Mouse (Mus musculus): ENCODE measurements at regions not wholly inside any gene's neighbourhood (a gene's known extent, or its start where the extent isn't known, plus 50 kb on each side); places are given as distances from the start of the nearest gene placed in this dataset.

DNA sequence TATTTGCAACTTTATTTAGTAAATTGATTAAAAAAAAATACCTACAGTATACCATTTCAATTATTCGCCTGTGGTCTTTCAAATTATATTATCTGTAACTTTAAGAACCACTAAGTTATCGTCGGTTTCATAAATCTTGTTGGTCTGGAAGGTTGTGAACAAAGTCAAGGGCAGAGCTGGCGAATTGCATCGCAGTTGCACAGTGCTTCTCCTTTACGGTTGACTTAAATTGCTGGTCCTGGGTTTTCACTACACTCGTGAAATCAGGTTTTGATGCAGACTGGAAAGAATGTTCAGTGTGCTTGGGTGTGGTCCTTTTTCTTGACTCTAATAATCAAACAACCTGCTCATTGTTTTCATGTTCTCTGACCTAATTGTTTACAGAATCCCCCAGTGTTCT, 198.6 kb upstream of the Vegfc start:
- WGBS, result 76% methylated on average over 7 of the region's 7 CpGs
- Histone ChIP-seq H3K4me2 (no peak overlapping the region), H3K4me3 (no peak overlapping the region), H3K4me1 (no peaks in the 10 kb centered on the region), H3K9me3 (no peaks in the 10 kb centered on the region), H3K27me3 (replicated peaks) (no peaks in the 10 kb centered on the region), H3K36me3 (no peaks in the 10 kb centered on the region), H3K9ac (no peak overlapping the region), H3K27ac (replicated peaks) (no peak overlapping the region)
- no peak for ATAC-seq (ENCODE audit: extremely low read depth, insufficient number of reproducible peaks, low FRiP score, low TSS enrichment)

DNA sequence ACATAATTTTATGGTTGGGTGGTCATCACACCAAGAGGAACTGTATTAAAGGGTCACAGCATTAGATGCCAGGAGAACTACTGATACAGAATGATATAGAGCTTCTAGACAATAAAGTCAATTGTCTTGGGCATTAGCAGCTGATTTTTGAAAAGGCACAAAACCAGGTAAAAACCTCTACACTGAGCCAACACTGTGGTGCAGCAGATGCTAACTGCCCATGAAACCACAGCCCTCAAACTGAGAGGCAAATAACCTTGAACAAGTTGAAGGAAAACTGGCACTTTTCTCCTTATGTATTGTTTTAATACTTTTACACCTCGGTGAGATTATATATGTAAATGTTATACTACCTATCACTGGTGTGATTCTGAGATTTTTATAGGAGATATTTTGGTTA, 195.9 kb upstream of the Vegfc start:
- no peak overlapping the region for H3K4me3 ChIP-seq
- no peaks in the 10 kb centered on the region for H3K4me1 ChIP-seq
- H3K27ac ChIP-seq (replicated peaks), result no peak overlapping the region
- H3K27me3 ChIP-seq (replicated peaks), result no peaks in the 10 kb centered on the region
- H3K9me3 ChIP-seq, result no peaks in the 10 kb centered on the region
- ATAC-seq (ENCODE audit: extremely low read depth, insufficient number of reproducible peaks, low FRiP score, low TSS enrichment), result no peak
- H3K4me2 ChIP-seq, result no peak overlapping the region
- H3K36me3 ChIP-seq, result no peaks in the 10 kb centered on the region
- 75% methylated on average over 1 of the region's 1 CpGs for WGBS
- H3K9ac ChIP-seq, result no peak overlapping the region

DNA sequence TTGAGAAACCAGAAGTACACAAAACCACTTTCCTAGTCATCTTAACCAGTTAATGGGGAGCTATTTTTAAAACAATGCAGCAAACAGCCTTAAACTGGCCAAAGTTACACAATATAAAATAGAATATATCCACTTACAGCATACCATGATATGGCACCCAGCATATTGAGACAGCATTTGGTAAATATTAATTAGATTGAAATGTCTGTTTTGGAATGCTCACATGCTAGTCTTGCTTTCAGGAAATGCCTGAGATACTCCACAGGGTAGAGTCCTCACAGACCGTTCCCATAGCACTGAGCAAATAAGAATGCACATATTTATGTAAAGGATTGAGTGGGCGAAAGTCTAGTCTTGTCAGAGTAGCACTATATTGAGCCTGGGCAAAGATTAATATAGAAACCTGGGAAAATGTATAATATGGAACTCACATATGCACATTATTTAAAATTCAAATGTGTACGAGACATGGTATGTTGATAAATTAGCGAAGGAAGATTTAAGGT, 185.1 kb upstream of the Vegfc start:
- no peak overlapping the region for H3K4me2 ChIP-seq
- no peaks in the 10 kb centered on the region for H3K9me3 ChIP-seq
- H3K4me3 ChIP-seq, result no peak overlapping the region
- H3K27me3 ChIP-seq (replicated peaks), result no peaks in the 10 kb centered on the region
- ATAC-seq (ENCODE audit: extremely low read depth, insufficient number of reproducible peaks, low FRiP score, low TSS enrichment), result no peak
- H3K4me1 ChIP-seq, result 0 out of 2 replicates have a peak, but pooled peaks cover 3% of the 10 kb centered on the region
- no peak overlapping the region for H3K9ac ChIP-seq
- H3K36me3 ChIP-seq, result no peaks in the 10 kb centered on the region
- 66% methylated on average over 4 of the region's 4 CpGs for WGBS
- no peak overlapping the region for H3K27ac ChIP-seq (replicated peaks)

DNA sequence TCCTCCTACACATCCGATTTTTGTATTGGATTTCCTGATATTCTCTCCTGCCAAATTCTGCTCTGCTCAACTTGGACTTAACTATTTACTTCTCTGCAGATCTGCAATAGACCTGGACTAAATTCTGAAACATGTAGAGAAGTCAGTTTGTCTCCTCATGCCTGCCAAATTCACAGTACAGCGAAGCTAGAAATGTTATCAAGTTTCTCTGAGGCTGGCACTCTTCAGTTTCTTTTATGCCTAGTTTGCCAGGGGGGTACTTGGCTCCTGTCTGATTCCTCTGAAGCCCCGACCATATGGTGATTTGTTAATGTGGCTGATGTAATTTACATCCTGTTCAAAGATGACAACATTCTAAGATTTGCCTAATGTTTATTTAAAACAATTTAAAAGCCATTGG, 184.6 kb upstream of the Vegfc start:
- no peak for ATAC-seq (ENCODE audit: extremely low read depth, insufficient number of reproducible peaks, low FRiP score, low TSS enrichment)
- WGBS, result 44% methylated on average over 3 of the region's 3 CpGs

DNA sequence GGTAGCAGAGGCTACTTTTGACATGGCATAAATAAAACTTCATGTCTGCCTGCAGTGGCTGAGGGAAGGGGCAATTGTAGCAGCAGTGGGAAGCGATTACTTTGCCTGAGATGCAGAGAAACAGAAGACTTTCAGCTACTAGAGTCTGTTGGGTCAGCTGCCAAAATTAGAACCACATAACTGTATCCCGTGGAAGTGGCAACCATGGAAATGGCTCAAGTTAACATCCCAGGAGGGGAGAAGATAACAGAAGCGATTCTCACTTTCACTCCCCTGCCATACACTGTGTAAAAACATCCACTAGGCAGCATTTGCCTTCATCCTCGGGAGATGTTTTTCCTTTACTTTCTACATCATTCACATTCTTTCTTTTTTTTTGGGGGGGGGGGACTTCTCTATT, 155.1 kb upstream of the Vegfc start:
- 28% methylated on average over 4 of the region's 4 CpGs for WGBS
- Histone ChIP-seq H3K9ac (no peak overlapping the region), H3K4me3 (no peak overlapping the region), H3K9me3 (peaks cover 14% of the 10 kb centered on the region), H3K27me3 (replicated peaks) (no peaks in the 10 kb centered on the region), H3K4me1 (0 out of 2 replicates have a peak, but pooled peaks cover 5% of the 10 kb centered on the region), H3K36me3 (no peaks in the 10 kb centered on the region), H3K4me2 (no peak overlapping the region), H3K27ac (replicated peaks) (no peak overlapping the region)
- ATAC-seq (ENCODE audit: extremely low read depth, insufficient number of reproducible peaks, low FRiP score, low TSS enrichment), result no peak

More for the DNA sequence above, 184.6 kb upstream of the Vegfc start:
- Histone ChIP-seq H3K36me3 (no peaks in the 10 kb centered on the region), H3K4me3 (no peak overlapping the region), H3K9ac (no peak overlapping the region), H3K4me2 (no peak overlapping the region), H3K27ac (replicated peaks) (no peak overlapping the region), H3K27me3 (replicated peaks) (no peaks in the 10 kb centered on the region), H3K4me1 (0 out of 2 replicates have a peak, but pooled peaks cover 3% of the 10 kb centered on the region), H3K9me3 (no peaks in the 10 kb centered on the region)

DNA sequence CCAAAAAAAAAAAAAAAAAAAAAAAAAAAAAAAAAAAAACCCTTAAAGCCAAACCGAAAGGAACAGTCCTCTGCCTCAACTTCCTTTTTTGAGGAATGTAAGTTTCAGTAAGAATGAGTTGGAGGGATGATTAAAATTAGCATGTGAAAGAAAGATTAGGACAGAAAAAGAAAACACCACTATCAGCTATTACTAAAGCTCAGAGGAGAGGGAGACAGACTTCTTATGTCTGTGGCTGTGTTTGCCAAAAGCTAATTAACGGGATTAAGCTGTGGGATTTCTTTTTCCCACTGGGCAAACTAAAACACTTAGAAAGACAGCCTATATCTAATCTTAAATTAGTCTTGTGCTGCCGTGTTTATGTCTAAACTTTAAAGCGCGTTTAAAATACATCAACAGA, 146.7 kb upstream of the Vegfc start:
- WGBS, result 23% methylated on average over 5 of the region's 5 CpGs
- no peak overlapping the region for H3K4me2 ChIP-seq
- no peaks in the 10 kb centered on the region for H3K9me3 ChIP-seq
- ATAC-seq (ENCODE audit: extremely low read depth, insufficient number of reproducible peaks, low FRiP score, low TSS enrichment), result no peak
- H3K27me3 ChIP-seq (replicated peaks), result no peaks in the 10 kb centered on the region
- H3K9ac ChIP-seq, result no peak overlapping the region
- no peak overlapping the region for H3K4me3 ChIP-seq
- H3K36me3 ChIP-seq, result no peaks in the 10 kb centered on the region
- no peaks in the 10 kb centered on the region for H3K4me1 ChIP-seq
- H3K27ac ChIP-seq (replicated peaks), result no peak overlapping the region

DNA sequence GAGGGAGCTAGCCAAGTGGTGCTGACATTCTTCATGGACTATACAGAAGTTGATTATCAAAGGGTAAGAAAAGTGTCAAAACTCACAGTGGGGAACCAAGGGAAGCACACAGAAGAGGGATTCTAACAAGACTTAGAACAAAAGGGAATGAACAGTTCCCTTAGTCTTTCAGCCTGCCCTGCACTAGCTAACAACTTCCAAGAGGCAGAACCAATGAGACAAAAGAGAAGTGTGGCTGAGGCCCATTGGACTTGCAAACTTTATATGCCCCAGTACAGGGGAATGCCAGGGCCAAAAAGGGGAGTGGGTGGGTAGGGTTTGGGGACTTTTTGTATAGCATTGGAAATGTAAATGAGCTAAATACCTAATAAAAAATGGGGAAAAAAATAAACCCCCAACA, 139.0 kb upstream of the Vegfc start:
- H3K27me3 ChIP-seq (replicated peaks), result no peaks in the 10 kb centered on the region
- H3K27ac ChIP-seq (replicated peaks), result no peak overlapping the region
- H3K9me3 ChIP-seq, result no peaks in the 10 kb centered on the region
- no peak overlapping the region for H3K4me2 ChIP-seq
- ATAC-seq (ENCODE audit: extremely low read depth, insufficient number of reproducible peaks, low FRiP score, low TSS enrichment), result no peak
- no peak overlapping the region for H3K4me3 ChIP-seq
- H3K4me1 ChIP-seq, result no peaks in the 10 kb centered on the region
- no peaks in the 10 kb centered on the region for H3K36me3 ChIP-seq
- no peak overlapping the region for H3K9ac ChIP-seq

DNA sequence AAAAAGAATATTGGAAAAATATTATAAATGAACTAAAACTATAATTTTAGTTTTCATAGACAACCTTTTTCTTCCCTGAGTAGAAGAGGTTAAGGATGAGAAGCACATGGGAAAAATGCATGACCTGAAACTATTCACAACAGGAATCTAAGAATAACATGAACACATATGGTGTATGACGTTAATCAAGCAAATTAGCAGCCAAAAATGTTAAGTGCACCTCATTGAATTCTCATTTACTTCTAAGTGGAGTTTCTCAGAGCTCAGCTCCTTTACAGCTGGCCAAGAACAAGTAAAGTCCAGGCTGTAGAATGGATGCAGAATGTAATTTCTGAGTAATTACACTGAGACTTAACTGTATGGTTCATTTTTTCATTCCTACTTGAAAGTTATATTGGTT, 137.9 kb upstream of the Vegfc start:
- Histone ChIP-seq H3K4me3 (no peak overlapping the region), H3K27me3 (replicated peaks) (no peaks in the 10 kb centered on the region), H3K4me1 (no peaks in the 10 kb centered on the region), H3K27ac (replicated peaks) (no peak overlapping the region), H3K9me3 (no peaks in the 10 kb centered on the region), H3K36me3 (no peaks in the 10 kb centered on the region), H3K4me2 (no peak overlapping the region), H3K9ac (no peak overlapping the region)
- no peak for ATAC-seq (ENCODE audit: extremely low read depth, insufficient number of reproducible peaks, low FRiP score, low TSS enrichment)
- WGBS, result 32% methylated on average over 1 of the region's 1 CpGs

DNA sequence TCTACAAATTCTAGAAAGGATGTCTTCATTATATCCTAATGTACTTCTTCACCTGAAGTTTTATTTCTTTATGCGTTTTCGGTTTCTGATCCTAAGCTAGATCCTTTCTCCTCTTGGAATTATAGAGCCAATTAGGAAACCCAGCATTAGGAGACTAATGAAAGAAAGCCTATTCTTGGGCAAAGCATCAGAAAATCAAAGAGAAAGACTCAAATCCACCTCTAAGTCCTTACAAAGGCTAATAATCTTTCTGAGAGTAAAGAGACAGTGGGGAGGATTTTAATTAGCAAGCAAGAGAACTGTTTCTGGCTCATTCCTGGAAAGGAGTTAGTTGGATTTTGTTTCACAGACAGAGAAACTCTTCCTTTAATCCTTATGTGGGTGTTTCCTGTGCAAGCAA, 136.3 kb upstream of the Vegfc start:
- Histone ChIP-seq H3K9ac (no peak overlapping the region), H3K27me3 (replicated peaks) (no peaks in the 10 kb centered on the region), H3K4me3 (no peak overlapping the region), H3K4me2 (no peak overlapping the region), H3K9me3 (no peaks in the 10 kb centered on the region), H3K4me1 (no peaks in the 10 kb centered on the region), H3K36me3 (no peaks in the 10 kb centered on the region), H3K27ac (replicated peaks) (no peak overlapping the region)
- WGBS, result 90% methylated on average over 2 of the region's 2 CpGs
- no peak for ATAC-seq (ENCODE audit: extremely low read depth, insufficient number of reproducible peaks, low FRiP score, low TSS enrichment)

DNA sequence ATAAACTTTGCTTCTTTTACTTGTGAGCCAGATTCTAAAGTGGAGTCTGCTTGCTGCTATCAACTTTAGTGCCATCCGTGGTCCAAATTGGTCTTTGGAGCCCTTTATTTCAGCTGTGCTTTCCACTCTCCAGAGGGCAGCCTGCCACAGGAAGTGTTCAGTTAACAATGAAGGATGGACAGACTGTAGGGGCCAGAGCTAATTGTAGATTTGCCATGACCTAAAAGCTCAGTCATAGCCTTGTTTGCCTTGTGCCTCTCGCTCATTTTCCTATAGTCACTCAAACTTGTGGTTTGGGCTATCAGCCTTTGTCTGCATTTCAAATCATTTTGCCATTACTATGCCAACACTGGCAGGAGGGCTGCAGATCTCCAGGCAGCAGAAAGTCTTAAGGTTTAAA, 131.8 kb upstream of the Vegfc start:
- H3K4me1 ChIP-seq, result no peaks in the 10 kb centered on the region
- H3K36me3 ChIP-seq, result no peaks in the 10 kb centered on the region
- H3K27ac ChIP-seq (replicated peaks), result no peak overlapping the region
- H3K27me3 ChIP-seq (replicated peaks), result no peaks in the 10 kb centered on the region
- no peak overlapping the region for H3K4me2 ChIP-seq
- ATAC-seq (ENCODE audit: extremely low read depth, insufficient number of reproducible peaks, low FRiP score, low TSS enrichment), result no peak
- WGBS, result 60% methylated on average over 2 of the region's 2 CpGs
- no peaks in the 10 kb centered on the region for H3K9me3 ChIP-seq
- no peak overlapping the region for H3K4me3 ChIP-seq
- no peak overlapping the region for H3K9ac ChIP-seq

DNA sequence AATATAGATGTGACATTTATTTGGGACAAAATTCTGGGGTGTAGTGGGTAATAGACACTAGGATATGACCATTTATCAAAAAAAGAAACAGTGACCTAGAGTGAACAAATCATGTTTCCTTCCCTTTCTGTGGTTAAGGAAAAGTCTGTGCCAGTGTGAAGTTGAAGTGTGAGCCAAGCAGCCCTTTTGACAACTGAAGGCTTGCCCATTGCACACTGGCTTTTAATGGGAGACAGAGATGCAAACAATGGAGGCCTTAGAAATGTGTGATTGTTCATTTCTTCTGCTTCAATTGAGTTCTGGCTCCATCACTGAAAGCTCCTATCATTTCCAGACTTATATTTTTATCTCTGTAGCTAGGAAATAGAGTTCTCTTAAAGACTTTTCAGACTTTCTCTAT, 130.0 kb upstream of the Vegfc start:
- Histone ChIP-seq H3K36me3 (no peaks in the 10 kb centered on the region), H3K27ac (replicated peaks) (no peak overlapping the region), H3K9me3 (no peaks in the 10 kb centered on the region), H3K9ac (no peak overlapping the region), H3K4me1 (no peaks in the 10 kb centered on the region), H3K27me3 (replicated peaks) (no peaks in the 10 kb centered on the region), H3K4me3 (no peak overlapping the region), H3K4me2 (no peak overlapping the region)
- ATAC-seq (ENCODE audit: extremely low read depth, insufficient number of reproducible peaks, low FRiP score, low TSS enrichment), result no peak

DNA sequence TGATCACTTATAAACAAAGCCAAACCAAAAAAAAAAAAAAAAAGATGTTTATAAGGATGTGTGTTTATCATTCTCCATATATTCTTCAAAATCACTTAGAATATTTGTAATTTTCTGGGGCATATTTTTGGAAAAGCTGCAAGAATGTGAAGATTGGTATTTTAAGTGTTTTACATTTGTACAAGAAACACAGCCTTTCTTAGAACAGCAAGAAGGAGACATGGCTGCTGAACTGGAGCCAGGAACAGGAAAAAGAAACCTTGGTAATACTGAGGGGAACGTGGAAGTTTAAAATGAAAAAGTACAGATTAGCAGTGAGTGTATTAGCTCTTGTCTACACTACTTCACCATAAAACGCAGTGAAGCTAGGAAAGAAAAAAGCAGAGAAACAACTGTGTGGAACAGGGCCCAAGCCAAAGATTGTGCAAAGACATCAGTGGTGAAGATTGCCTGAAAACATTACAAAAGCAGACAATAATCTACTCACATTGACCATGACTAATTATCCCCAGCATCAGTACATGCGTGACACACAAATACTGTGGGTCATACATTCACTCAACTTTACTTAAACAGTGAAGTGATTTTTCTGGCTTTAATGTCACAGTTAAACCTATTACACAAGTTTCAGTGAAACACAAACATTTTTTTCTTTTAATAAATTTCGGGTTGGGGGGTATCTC, 122.8 kb upstream of the Vegfc start:
- Histone ChIP-seq H3K36me3 (no peaks in the 10 kb centered on the region), H3K4me3 (no peak overlapping the region), H3K4me2 (no peak overlapping the region), H3K27ac (replicated peaks) (no peak overlapping the region), H3K27me3 (replicated peaks) (no peaks in the 10 kb centered on the region), H3K9me3 (no peaks in the 10 kb centered on the region), H3K4me1 (peaks cover 12% of the 10 kb centered on the region), H3K9ac (no peak overlapping the region)
- WGBS, result 73% methylated on average over 4 of the region's 4 CpGs
- no peak for ATAC-seq (ENCODE audit: extremely low read depth, insufficient number of reproducible peaks, low FRiP score, low TSS enrichment)
